Mouse (Mus musculus): ENCODE measurements at regions not wholly inside any gene's neighbourhood (a gene's known extent, or its start where the extent isn't known, plus 50 kb on each side); places are given as distances from the start of the nearest gene placed in this dataset.

GRCm38 (mm10) chr13:28700081-28700480, 253.4 kb downstream of the Sox4 start:
- TF ChIP-seq CTCF (IDR thresholded peaks at IDR 0.05), result no peak
- H3K27ac ChIP-seq, result no peak overlapping the region
- no peak overlapping the region for H3K4me3 ChIP-seq
- intact Hi-C loops (cut with DNase I), result no loop called here
- DNase-seq (ENCODE audit: extremely low spot score in 1 of 2, low spot score in 2 of 2), result no peak

- intact Hi-C loops (cut with DNase I), result no loop called here
- H3K27ac ChIP-seq, result no peak overlapping the region
- no peak overlapping the region for H3K4me3 ChIP-seq
- no peak for DNase-seq (ENCODE audit: extremely low spot score in 1 of 2, low spot score in 2 of 2)
- no peak for TF ChIP-seq CTCF (IDR thresholded peaks at IDR 0.05)
Observed at GRCm38 (mm10) chr13:28699490-28700032, 254.0 kb downstream of the Sox4 start.

- TF ChIP-seq CTCF (IDR thresholded peaks at IDR 0.05), result no peak
- H3K4me3 ChIP-seq, result no peak overlapping the region
- DNase-seq (ENCODE audit: extremely low spot score in 1 of 2, low spot score in 2 of 2), result no peak
- intact Hi-C loops (cut with DNase I), result no loop called here
- no peak overlapping the region for H3K27ac ChIP-seq
Observed at GRCm38 (mm10) chr13:28697796-28698678, 255.5 kb downstream of the Sox4 start.

- intact Hi-C loops (cut with DNase I), result no loop called here
- no peak for DNase-seq (ENCODE audit: extremely low spot score in 1 of 2, low spot score in 2 of 2)
- TF ChIP-seq CTCF (IDR thresholded peaks at IDR 0.05), result no peak
- H3K4me3 ChIP-seq, result no peak overlapping the region
- H3K27ac ChIP-seq, result no peak overlapping the region
Observed at GRCm38 (mm10) chr13:28693078-28693477, 260.4 kb downstream of the Sox4 start.

- TF ChIP-seq CTCF (IDR thresholded peaks at IDR 0.05), result no peak
- H3K4me3 ChIP-seq, result no peak overlapping the region
- peak in 1 of 2 experiments; percentile 15 for DNase-seq (ENCODE audit: extremely low spot score in 1 of 2, low spot score in 2 of 2)
- H3K27ac ChIP-seq, result no peak overlapping the region
- intact Hi-C loops (cut with DNase I), result no loop called here
Observed at GRCm38 (mm10) chr13:28692587-28692986, 260.9 kb downstream of the Sox4 start.

GRCm38 (mm10) chr13:28690511-28691160, 262.9 kb downstream of the Sox4 start:
- DNase-seq (ENCODE audit: extremely low spot score in 1 of 2, low spot score in 2 of 2), result no peak
- Histone ChIP-seq H3K27ac (no peak overlapping the region), H3K4me3 (no peak overlapping the region)
- TF ChIP-seq CTCF (IDR thresholded peaks at IDR 0.05), result no peak
- intact Hi-C loops (cut with DNase I), result no loop called here

GRCm38 (mm10) chr13:28687838-28688237, 265.7 kb downstream of the Sox4 start:
- H3K4me3 ChIP-seq, result no peak overlapping the region
- no peak for DNase-seq (ENCODE audit: extremely low spot score in 1 of 2, low spot score in 2 of 2)
- no peak overlapping the region for H3K27ac ChIP-seq
- no peak for TF ChIP-seq CTCF (IDR thresholded peaks at IDR 0.05)
- intact Hi-C loops (cut with DNase I), result no loop called here

GRCm38 (mm10) chr13:28684311-28684710, 269.2 kb downstream of the Sox4 start:
- TF ChIP-seq CTCF (IDR thresholded peaks at IDR 0.05), result no peak
- intact Hi-C loops (cut with DNase I), result no loop called here
- no peak for DNase-seq (ENCODE audit: extremely low spot score in 1 of 2, low spot score in 2 of 2)
- Histone ChIP-seq H3K4me3 (no peak overlapping the region), H3K27ac (no peak overlapping the region)

- no peak for DNase-seq (ENCODE audit: extremely low spot score in 1 of 2, low spot score in 2 of 2)
- H3K27ac ChIP-seq, result no peak overlapping the region
- no peak overlapping the region for H3K4me3 ChIP-seq
- TF ChIP-seq CTCF (IDR thresholded peaks at IDR 0.05), result no peak
- intact Hi-C loops (cut with DNase I), result no loop called here
Observed at GRCm38 (mm10) chr13:28680266-28680665, 273.2 kb downstream of the Sox4 start.

GRCm38 (mm10) chr13:28673622-28674021, 279.9 kb downstream of the Sox4 start:
- no peak overlapping the region for H3K4me3 ChIP-seq
- DNase-seq (ENCODE audit: extremely low spot score in 1 of 2, low spot score in 2 of 2), result no peak
- H3K27ac ChIP-seq, result no peak overlapping the region
- intact Hi-C loops (cut with DNase I), result no loop called here
- no peak for TF ChIP-seq CTCF (IDR thresholded peaks at IDR 0.05)

GRCm38 (mm10) chr13:28671543-28671942, 282.0 kb downstream of the Sox4 start:
- no peak for TF ChIP-seq CTCF (IDR thresholded peaks at IDR 0.05)
- Histone ChIP-seq H3K27ac (no peak overlapping the region), H3K4me3 (no peak overlapping the region)
- no peak for DNase-seq (ENCODE audit: extremely low spot score in 1 of 2, low spot score in 2 of 2)
- intact Hi-C loops (cut with DNase I), result no loop called here

GRCm38 (mm10) chr13:28669832-28670585, 283.5 kb downstream of the Sox4 start:
- Histone ChIP-seq H3K4me3 (no peak overlapping the region), H3K27ac (no peak overlapping the region)
- DNase-seq (ENCODE audit: extremely low spot score in 1 of 2, low spot score in 2 of 2), result no peak
- no peak for TF ChIP-seq CTCF (IDR thresholded peaks at IDR 0.05)
- intact Hi-C loops (cut with DNase I), result no loop called here

Measured in left cerebral cortex, adult 2 months (tissue).